Mouse (Mus musculus) lung, embryonic 14.5 days (tissue): ENCODE data around the gene Arhgap18. TPM values are rescaled to one million over a fixed set of nuclear protein-coding genes. Genes with fewer than 3 reads are reported as not detected.

Source experiments
- ATAC-seq: fragments of 200-750 bp; cut with Nextera tagmentation; 2 replicates; pipeline ENCODE4 v1.8.0; 2017; ENCODE audit warnings: mild to moderate bottlenecking, moderate TSS enrichment, moderate library complexity; ENCODE audit not compliant: insufficient read depth
- DNase-seq: peaks from one replicate; pipeline ENCODE4 v3.0.0-alpha.2; 2015
- H3K27ac ChIP-seq: fragments of 300-500 bp; sonication (generic); 2 replicates; pipeline ENCODE4 v1.5.1; 2014; ENCODE audit warnings: low read depth, mild to moderate bottlenecking, moderate library complexity
- H3K27me3 ChIP-seq: fragments of 300-500 bp; sonication (generic); 2 replicates; pipeline ENCODE4 v1.6.1; 2014; ENCODE audit warnings: low read length, control low read depth; ENCODE audit not compliant: insufficient read depth
- H3K36me3 ChIP-seq: fragments of 300-500 bp; sonication (generic); 2 replicates; pipeline ENCODE4 v1.6.1; 2014; ENCODE audit warnings: control low read depth; ENCODE audit not compliant: insufficient read depth
- H3K4me1 ChIP-seq: fragments of 300-500 bp; sonication (generic); 2 replicates; pipeline ENCODE4 v1.6.1; 2014; ENCODE audit warnings: antibody characterized with exemption, control low read depth; ENCODE audit not compliant: insufficient read depth
- H3K4me2 ChIP-seq: fragments of 300-500 bp; sonication (generic); 2 replicates; pipeline ENCODE4 v1.6.1; 2014; ENCODE audit warnings: mild to moderate bottlenecking
- H3K4me3 ChIP-seq: fragments of 300-500 bp; sonication (generic); 2 replicates; pipeline ENCODE4 v1.5.1; 2014; ENCODE audit warnings: low read depth, low read length
- H3K9ac ChIP-seq: fragments of 300-500 bp; sonication (generic); 2 replicates; pipeline ENCODE4 v1.6.1; 2014
- H3K9me3 ChIP-seq: fragments of 300-500 bp; sonication (generic); 2 replicates; pipeline ENCODE4 v1.6.1; 2016; ENCODE audit warnings: low read depth, low read length, control low read depth
- CTCF ChIP-seq: IDR thresholded peaks from 2 replicates; pipeline ENCODE4 v1.5.1; 2016; ENCODE audit warnings: antibody characterized with exemption, low read depth
- WGBS: fragments of 180-500 bp; shearing (Covaris S2); extraction: QIAGEN DNeasy Blood & Tissue Kit; methylation state at CpG from one replicate; pipeline ENCODE4 v1.1.7; 2014; 5-methylcytosine and 5-hydroxymethylcytosine counted together
- polyA plus RNA-seq: library from polyadenylated mRNA; unstranded; fragments of >200 nt; fragmentation: Nextera tagmentation; extraction: Ambion mirVana; gene quantifications from 2 replicates; pipeline ENCODE4 v1.2.1, GENCODE M21; 2014

Arhgap18 gene
- polyA plus RNA-seq, 1 experiment from 2014 or later: 49.6 TPM

DNA sequence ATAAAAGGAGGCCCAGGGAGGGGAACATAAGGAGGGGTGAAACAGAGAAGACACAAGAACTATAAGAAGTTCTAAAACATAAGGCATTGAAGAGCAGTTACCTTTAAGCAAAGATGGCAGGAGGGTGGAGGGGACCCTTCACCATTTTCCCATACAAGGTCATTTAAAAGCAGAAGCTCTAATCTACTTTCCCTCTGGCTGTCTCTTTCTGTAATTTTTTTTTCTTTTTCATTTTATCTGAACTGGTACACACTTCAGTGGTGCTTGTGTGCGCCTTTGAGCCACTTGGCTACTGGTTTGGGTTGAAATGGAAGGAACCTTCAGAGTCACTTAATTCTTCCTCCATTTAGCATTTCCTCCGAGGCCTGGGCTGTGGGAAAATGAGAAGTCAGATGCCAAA lies 15.7 kb downstream of the Arhgap18 start:
- H3K36me3 ChIP-seq: no peaks in the 10 kb centered on the region
- H3K4me3 ChIP-seq: no peak overlapping the region
- H3K4me2 ChIP-seq: no peak overlapping the region
- no peak overlapping the region for H3K9ac ChIP-seq
- H3K9me3 ChIP-seq: no peaks in the 10 kb centered on the region
- no peak for ATAC-seq
- DNase-seq: no peak
- no peaks in the 10 kb centered on the region for H3K27me3 ChIP-seq
- H3K27ac ChIP-seq: no peak overlapping the region
- WGBS: 67% methylated on average over 2 of the region's 2 CpGs
- TF ChIP-seq CTCF: no peak
- peaks cover 5% of the 10 kb centered on the region; the same call in 1 of the 2 replicates for H3K4me1 ChIP-seq

DNA sequence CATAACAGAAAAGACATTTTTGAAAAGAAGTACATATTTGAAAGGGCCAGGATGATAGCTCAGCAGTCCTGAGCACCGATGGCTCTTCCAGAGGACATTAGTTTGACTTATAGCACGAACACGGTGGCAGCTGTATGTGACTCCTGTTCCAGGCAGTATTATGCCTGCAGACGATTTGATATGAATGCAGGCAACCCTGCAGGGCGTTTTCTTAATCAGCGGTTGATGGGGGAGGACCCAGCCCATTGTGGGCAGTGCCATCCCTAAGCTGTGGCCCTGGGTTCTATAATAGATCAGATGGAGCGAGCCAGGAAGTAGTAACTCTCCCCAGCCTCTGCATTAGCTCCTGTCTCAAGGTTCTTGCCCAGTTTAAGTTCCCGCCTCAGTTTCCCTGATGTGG lies 16.8 kb downstream of the Arhgap18 start:
- Histone ChIP-seq H3K4me2 (no peak overlapping the region), H3K9ac (no peak overlapping the region), H3K27ac (no peak overlapping the region), H3K4me3 (no peak overlapping the region), H3K27me3 (no peaks in the 10 kb centered on the region), H3K4me1 (peaks cover 10% of the 10 kb centered on the region; the same call in 1 of the 2 replicates), H3K9me3 (no peaks in the 10 kb centered on the region), H3K36me3 (no peaks in the 10 kb centered on the region)
- WGBS: 86% methylated on average over 8 of the region's 8 CpGs
- DNase-seq (no peak), ATAC-seq (no peak)
- no peak for TF ChIP-seq CTCF

DNA sequence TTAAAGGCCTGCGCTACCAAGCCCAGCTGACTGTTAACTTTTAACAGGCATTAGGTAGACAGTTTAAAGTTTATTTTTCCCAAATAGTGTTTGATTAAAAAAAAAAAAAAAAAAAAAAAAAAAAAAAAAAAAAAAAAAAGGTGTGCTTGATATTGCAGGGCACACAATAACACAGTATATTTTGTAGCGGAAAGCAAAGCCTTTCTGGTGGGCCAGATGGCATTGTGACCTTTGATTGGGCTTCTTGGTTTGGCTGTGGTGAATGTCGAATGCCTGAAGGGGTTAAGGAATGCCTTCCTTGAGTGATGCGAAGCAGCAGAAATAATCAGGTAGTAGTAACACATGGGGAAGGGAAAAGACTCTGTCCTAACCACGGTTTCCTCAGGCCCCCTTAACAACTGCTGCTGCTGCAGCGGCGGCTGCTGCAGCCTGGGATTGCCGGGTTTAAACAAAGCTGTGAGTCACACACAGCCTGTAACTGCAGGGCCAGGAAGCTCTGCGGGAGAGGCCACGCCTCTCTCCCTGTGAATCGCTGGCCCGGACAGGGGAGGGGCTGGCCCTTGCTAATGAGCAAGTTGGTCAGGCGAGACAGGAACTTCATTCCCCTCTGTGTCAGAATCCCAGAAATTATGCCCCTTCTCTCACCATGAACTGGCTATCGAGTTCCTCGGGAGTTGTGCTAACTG lies 18.9 kb downstream of the Arhgap18 start:
- TF ChIP-seq CTCF: no peak
- H3K27me3 ChIP-seq: no peaks in the 10 kb centered on the region

DNA sequence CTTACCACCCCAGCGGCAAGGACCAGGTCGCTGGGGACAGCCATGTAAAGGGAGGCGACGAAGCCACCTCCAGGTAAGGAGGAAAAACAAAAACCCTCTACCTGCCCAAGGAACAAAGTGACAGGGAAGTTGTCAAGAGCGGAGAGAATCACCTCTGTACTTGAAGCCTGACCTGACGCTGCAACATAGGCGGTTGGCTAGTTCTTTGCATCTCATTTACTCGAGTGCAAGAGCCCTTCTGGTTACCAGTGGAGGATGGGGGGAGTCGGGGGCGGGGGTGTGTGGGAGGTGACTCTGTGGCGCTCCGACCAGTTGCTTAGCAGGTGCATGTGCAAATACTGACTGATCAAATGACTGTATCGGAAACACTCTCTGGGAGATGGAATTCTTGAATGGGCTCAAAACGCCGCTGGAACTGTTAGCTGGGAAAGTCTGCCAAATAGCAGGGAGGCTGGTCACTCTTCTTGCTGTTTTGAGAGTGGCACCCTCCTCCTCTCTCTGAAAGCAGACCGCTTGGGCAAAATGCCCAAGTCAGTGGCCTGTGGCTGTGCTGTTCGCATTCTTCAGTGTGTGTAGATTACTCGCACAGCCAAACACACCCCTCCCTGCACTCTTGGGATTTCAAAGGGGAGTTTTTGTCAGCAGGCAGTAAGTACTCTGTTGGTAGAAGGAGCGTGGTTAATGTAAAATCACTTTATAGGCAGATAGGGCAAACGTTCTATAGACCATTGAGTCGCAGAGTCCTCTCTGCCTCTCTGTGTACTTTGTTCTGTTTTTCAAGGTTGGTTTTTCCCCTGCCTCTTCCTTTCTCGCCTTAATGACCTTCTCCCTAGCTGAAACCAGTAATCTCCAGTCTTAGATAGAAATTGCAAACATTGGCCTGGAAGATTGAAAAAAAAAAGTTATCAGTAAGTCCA lies 19.7 kb downstream of the Arhgap18 start:
- Histone ChIP-seq H3K36me3 (no peaks in the 10 kb centered on the region), H3K9ac (peak overlapping the region; percentile 62), H3K9me3 (no peaks in the 10 kb centered on the region), H3K27me3 (no peaks in the 10 kb centered on the region), H3K27ac (peak overlapping the region; percentile 95), H3K4me2 (peak overlapping the region; percentile 92), H3K4me1 (peaks cover 10% of the 10 kb centered on the region; the same call in 1 of the 2 replicates), H3K4me3 (peak overlapping the region; percentile 60)
- DNase-seq (peak; percentile 94), ATAC-seq (peak; percentile 84)
- TF ChIP-seq CTCF: no peak
- WGBS: 2% methylated on average over 22 of the region's 22 CpGs

More for the DNA sequence above, 18.9 kb downstream of the Arhgap18 start:
- H3K9me3 ChIP-seq: no peaks in the 10 kb centered on the region
- H3K36me3 ChIP-seq: no peaks in the 10 kb centered on the region
- peak overlapping the region; percentile 60 for H3K4me3 ChIP-seq
- peak overlapping the region; percentile 95 for H3K27ac ChIP-seq
- ATAC-seq (peak; percentile 98), DNase-seq (peak; percentile 94)
- WGBS: 8% methylated on average over 15 of the region's 15 CpGs
- H3K4me1 ChIP-seq: peaks cover 10% of the 10 kb centered on the region; the same call in 1 of the 2 replicates
- H3K9ac ChIP-seq: peak overlapping the region; percentile 62
- H3K4me2 ChIP-seq: peak overlapping the region; percentile 92

DNA sequence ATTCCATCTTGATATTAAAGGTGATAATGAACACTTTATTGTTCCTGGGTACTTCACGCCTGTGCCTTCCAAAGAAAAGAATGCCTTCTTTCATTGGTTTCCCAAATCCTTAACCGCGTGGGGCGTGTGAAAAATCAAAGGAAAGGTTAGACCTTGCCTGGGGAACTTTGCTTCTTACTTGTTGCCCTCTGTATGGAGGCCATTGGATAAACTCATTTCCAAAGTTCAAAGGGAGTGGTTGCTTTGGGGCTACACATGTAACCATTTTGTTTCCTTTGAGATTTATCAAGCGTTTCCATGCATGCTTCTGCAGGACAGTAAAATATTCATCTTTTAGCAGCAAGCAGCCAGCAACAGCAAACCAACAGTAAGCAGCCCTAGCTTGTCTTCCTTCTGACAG lies 20.3 kb downstream of the Arhgap18 start:
- Histone ChIP-seq H3K36me3 (no peaks in the 10 kb centered on the region), H3K9me3 (no peaks in the 10 kb centered on the region), H3K27me3 (no peaks in the 10 kb centered on the region), H3K4me2 (peak overlapping the region; percentile 92), H3K4me1 (peaks cover 10% of the 10 kb centered on the region; the same call in 1 of the 2 replicates), H3K27ac (peak overlapping the region; percentile 95), H3K4me3 (peak overlapping the region; percentile 60), H3K9ac (peak overlapping the region; percentile 62)
- TF ChIP-seq CTCF: no peak
- WGBS: 47% methylated on average over 5 of the region's 5 CpGs
- ATAC-seq (no peak), DNase-seq (peak; percentile 26)

DNA sequence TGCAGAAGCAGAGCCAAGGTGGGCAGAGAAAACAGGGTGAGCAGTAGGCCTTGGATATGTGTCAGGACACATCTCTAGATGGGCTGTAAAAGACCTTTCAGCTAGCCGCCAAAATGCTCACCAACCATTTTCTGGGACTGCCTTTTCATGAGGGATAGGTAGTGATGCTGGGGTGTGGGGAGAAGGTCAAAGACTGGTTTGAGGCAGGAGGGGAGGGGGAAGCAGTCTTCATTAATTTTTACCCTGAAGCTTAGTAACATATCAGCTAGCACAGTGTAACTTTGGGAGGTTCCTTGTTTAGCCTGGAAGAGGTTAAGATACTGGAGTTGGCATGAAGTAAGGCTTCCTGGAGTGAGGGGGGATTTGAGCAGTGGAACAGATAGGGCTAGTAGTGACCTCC lies 21.0 kb downstream of the Arhgap18 start:
- peak overlapping the region; percentile 33 for H3K9ac ChIP-seq

DNA sequence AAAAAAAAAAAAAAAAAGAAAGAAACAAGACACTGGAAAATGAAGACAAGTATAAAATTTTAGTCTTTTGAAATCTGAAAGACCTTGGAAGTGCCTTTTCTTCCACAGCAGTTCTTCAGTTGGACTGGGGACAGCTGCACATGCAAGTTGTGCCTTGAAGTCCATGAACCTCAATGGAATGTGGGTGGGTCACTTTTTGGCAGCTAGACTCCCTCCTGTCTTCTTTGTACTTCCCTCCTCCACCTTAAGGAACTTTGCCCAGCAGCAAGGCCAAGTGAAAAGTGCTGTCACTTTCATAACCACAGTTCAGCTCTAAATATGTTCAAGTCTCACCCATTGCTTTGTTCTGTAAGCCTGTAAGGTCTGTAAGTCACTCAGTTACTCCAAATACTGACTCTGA lies 23.2 kb downstream of the Arhgap18 start:
- Histone ChIP-seq H3K9me3 (no peaks in the 10 kb centered on the region), H3K4me1 (peaks cover 10% of the 10 kb centered on the region; the same call in 1 of the 2 replicates), H3K4me3 (no peak overlapping the region), H3K9ac (no peak overlapping the region), H3K36me3 (no peaks in the 10 kb centered on the region), H3K4me2 (no peak overlapping the region), H3K27me3 (no peaks in the 10 kb centered on the region), H3K27ac (no peak overlapping the region)
- no peak for DNase-seq
- ATAC-seq: no peak
- no peak for TF ChIP-seq CTCF

More for the DNA sequence above, 21.0 kb downstream of the Arhgap18 start:
- Histone ChIP-seq H3K9me3 (no peaks in the 10 kb centered on the region), H3K4me1 (peaks cover 10% of the 10 kb centered on the region; the same call in 1 of the 2 replicates), H3K4me3 (peak overlapping the region; percentile 60), H3K36me3 (no peaks in the 10 kb centered on the region), H3K4me2 (peak overlapping the region; percentile 92), H3K27ac (peak overlapping the region; percentile 95; the same call in 1 of the 2 replicates), H3K27me3 (no peaks in the 10 kb centered on the region)
- TF ChIP-seq CTCF: no peak
- WGBS: 68% methylated on average over 1 of the region's 1 CpGs
- ATAC-seq (no peak), DNase-seq (no peak)
